In the genomic region with DNA sequence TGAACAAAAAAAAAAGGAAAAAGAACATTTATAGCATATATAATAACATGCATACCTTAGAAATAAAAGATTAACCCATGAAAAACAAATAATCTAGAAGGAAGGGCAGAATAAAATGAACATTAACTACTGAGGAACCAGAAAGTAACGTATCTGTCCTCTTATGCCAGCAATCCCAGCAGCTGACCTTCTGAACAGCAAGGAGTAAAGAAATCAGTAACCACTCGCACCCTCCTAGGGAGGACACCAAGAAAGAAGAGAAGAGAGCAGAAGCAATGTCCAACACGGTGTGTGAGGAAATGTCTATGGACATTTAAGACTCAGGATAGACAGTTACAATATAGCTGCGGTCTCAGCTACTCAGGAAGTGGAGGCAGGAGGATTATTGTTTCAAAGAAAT, we compare ENCODE assay signal across 24 mouse cellular contexts. TPM values are rescaled to one million over a fixed set of nuclear protein-coding genes. Genes with fewer than 3 reads are reported as not detected.
DNase-seq lines count a peak whose midpoint lies in the region; ATAC-seq and TF ChIP-seq lines count a peak whose summit lies in the region.
"Had no signal": no experiment of that assay in that cellular context is flagged by ENCODE, and none has a peak within 500 bp of the region (broad histone marks: within the 10 kb centered on the region; RNA-seq: fewer than 3 reads in every experiment).

No protein-coding gene starts in this region.

- H3K27ac ChIP-seq in kidney, adult 2 months (ENCODE audit: insufficient read depth, low read depth, low read length), result peak overlapping the region; percentile 61; the same call in 1 of the 2 replicates
- H3K27ac ChIP-seq in kidney, embryonic 15.5 days, result no peak overlapping the region
- H3K27ac ChIP-seq in kidney, embryonic 14.5 days (ENCODE audit: low read depth, low read length), result no peak overlapping the region
- H3K27ac ChIP-seq in kidney, embryonic 16.5 days (ENCODE audit: low read length), result no peak overlapping the region
- H3K27ac ChIP-seq in heart, embryonic 12.5 days (ENCODE audit: poor library complexity, severe bottlenecking), result no peak overlapping the region
- H3K27ac ChIP-seq: embryonic facial prominence, embryonic 13.5 days; embryonic facial prominence, embryonic 15.5 days; forebrain, embryonic 10.5 days; forebrain, embryonic 12.5 days had no signal

- no peak for ATAC-seq in kidney, embryonic 15.5 days (replicated peaks; ENCODE audit: low FRiP score)
- ATAC-seq in kidney, embryonic 14.5 days (ENCODE audit: low FRiP score, low TSS enrichment), result no peak
- no peak for ATAC-seq in kidney, embryonic 16.5 days (ENCODE audit: low FRiP score, low TSS enrichment)
- ATAC-seq in heart, embryonic 12.5 days (ENCODE audit: insufficient number of reproducible peaks, low FRiP score), result no peak
- ATAC-seq: forebrain, embryonic 14.5 days had no signal

- no peaks in the 10 kb centered on the region for H3K27me3 ChIP-seq in kidney, adult 2 months (replicated peaks; ENCODE audit: control insufficient read depth, insufficient read depth, low read length)
- H3K27me3 ChIP-seq in kidney, embryonic 15.5 days, result no peaks in the 10 kb centered on the region
- no peaks in the 10 kb centered on the region for H3K27me3 ChIP-seq in kidney, embryonic 14.5 days (ENCODE audit: control insufficient read depth, insufficient read depth, low read length)
- no peaks in the 10 kb centered on the region for H3K27me3 ChIP-seq in kidney, embryonic 16.5 days (ENCODE audit: insufficient read depth, low read length)
- H3K27me3 ChIP-seq in heart, embryonic 12.5 days (replicated peaks), result no peaks in the 10 kb centered on the region
- H3K27me3 ChIP-seq: embryonic facial prominence, embryonic 13.5 days; embryonic facial prominence, embryonic 15.5 days; forebrain, embryonic 12.5 days had no signal

- no peak overlapping the region for H3K4me3 ChIP-seq in kidney, adult 2 months (ENCODE audit: insufficient read depth, low read depth, low read length)
- H3K4me3 ChIP-seq in kidney, embryonic 15.5 days (replicated peaks), result no peak overlapping the region
- no peak overlapping the region for H3K4me3 ChIP-seq in kidney, embryonic 14.5 days (ENCODE audit: low read length)
- H3K4me3 ChIP-seq in kidney, embryonic 16.5 days (ENCODE audit: low read length), result no peak overlapping the region
- no peak overlapping the region for H3K4me3 ChIP-seq in heart, embryonic 12.5 days
- H3K4me3 ChIP-seq: embryonic facial prominence, embryonic 13.5 days; embryonic facial prominence, embryonic 15.5 days; erythroblast, embryonic 14.5 days; forebrain, embryonic 10.5 days; forebrain, embryonic 12.5 days had no signal

- no peak overlapping the region for H3K4me2 ChIP-seq in kidney, embryonic 15.5 days
- no peak overlapping the region for H3K4me2 ChIP-seq in kidney, embryonic 14.5 days (replicated peaks; ENCODE audit: low read depth, low read length)
- H3K4me2 ChIP-seq in kidney, embryonic 16.5 days (replicated peaks; ENCODE audit: low read depth, low read length), result no peak overlapping the region
- no peak overlapping the region for H3K4me2 ChIP-seq in heart, embryonic 12.5 days
- H3K4me2 ChIP-seq: embryonic facial prominence, embryonic 13.5 days; embryonic facial prominence, embryonic 15.5 days; forebrain, embryonic 12.5 days had no signal

- WGBS in kidney, adult 2 months, result 55% methylated on average over 4 of the region's 4 CpGs
- WGBS in kidney, embryonic 15.5 days, result 83% methylated on average over 4 of the region's 4 CpGs
- 85% methylated on average over 4 of the region's 4 CpGs for WGBS in kidney, embryonic 14.5 days
- 78% methylated on average over 4 of the region's 4 CpGs for WGBS in kidney, embryonic 16.5 days
- WGBS in heart, embryonic 12.5 days, result 81% methylated on average over 4 of the region's 4 CpGs

- peaks cover 4% of the 10 kb centered on the region; the same call in 1 of the 2 replicates for H3K4me1 ChIP-seq in kidney, adult 2 months (ENCODE audit: control insufficient read depth, insufficient read depth, low read length)
- no peaks in the 10 kb centered on the region for H3K4me1 ChIP-seq in kidney, embryonic 15.5 days
- no peaks in the 10 kb centered on the region for H3K4me1 ChIP-seq in kidney, embryonic 14.5 days (ENCODE audit: control insufficient read depth, insufficient read depth, low read length)
- no peaks in the 10 kb centered on the region for H3K4me1 ChIP-seq in kidney, embryonic 16.5 days (ENCODE audit: insufficient read depth, low read length)
- no peaks in the 10 kb centered on the region for H3K4me1 ChIP-seq in heart, embryonic 12.5 days (replicated peaks)
- H3K4me1 ChIP-seq: embryonic facial prominence, embryonic 13.5 days; embryonic facial prominence, embryonic 15.5 days; forebrain, embryonic 10.5 days; forebrain, embryonic 12.5 days had no signal

- no peak for TF ChIP-seq CTCF in kidney, adult 2 months (conservative IDR thresholded peaks at IDR 0.05; ENCODE audit: insufficient read depth, insufficient read length, low read depth, low read length)

- H3K9ac ChIP-seq in kidney, embryonic 15.5 days, result no peak overlapping the region
- H3K9ac ChIP-seq in kidney, embryonic 14.5 days (ENCODE audit: low read depth, low read length), result no peak overlapping the region
- no peak overlapping the region for H3K9ac ChIP-seq in kidney, embryonic 16.5 days (replicated peaks; ENCODE audit: low read length)
- H3K9ac ChIP-seq in heart, embryonic 12.5 days, result no peak overlapping the region
- H3K9ac ChIP-seq: embryonic facial prominence, embryonic 13.5 days; embryonic facial prominence, embryonic 15.5 days; forebrain, embryonic 12.5 days had no signal

- DNase-seq in kidney, adult 2 months, result peak; percentile 76
- DNase-seq in kidney, adult 9 months, result peak; percentile 72
- peak; percentile 33 for DNase-seq in kidney, postnatal 14 days
- peak; percentile 20 to 58 for DNase-seq in kidney, postnatal 36 days
- DNase-seq: adrenal gland, adult 2 months; adrenal gland, postnatal 10 days; adrenal gland, postnatal 25 days; cerebellum, adult 11 months; cerebellum, adult 18-20 months; cerebellum, adult 8-10 months; cerebellum, adult 9-11 months; cerebellum, postnatal 14 days; cerebellum, postnatal 36 days; embryo, embryonic 11 days had no signal

- no peak for TF ChIP-seq POLR2A in kidney, adult 2 months (IDR thresholded peaks at IDR 0.05; ENCODE audit: low read depth, low read length)

- 0 out of 2 replicates have a peak, but pooled peaks cover 5% of the 10 kb centered on the region for H3K9me3 ChIP-seq in kidney, embryonic 15.5 days (replicated peaks)
- H3K9me3 ChIP-seq in kidney, embryonic 14.5 days (ENCODE audit: control insufficient read depth, low read length), result no peaks in the 10 kb centered on the region
- peaks cover 5% of the 10 kb centered on the region for H3K9me3 ChIP-seq in kidney, embryonic 16.5 days (ENCODE audit: low read length)
- H3K9me3 ChIP-seq in heart, embryonic 12.5 days (replicated peaks), result peaks cover 6% of the 10 kb centered on the region
- H3K9me3 ChIP-seq: embryonic facial prominence, embryonic 13.5 days; embryonic facial prominence, embryonic 15.5 days had no signal

- no peaks in the 10 kb centered on the region; the same call in 1 of the 2 replicates for H3K36me3 ChIP-seq in kidney, adult 2 months (ENCODE audit: control insufficient read depth, insufficient read depth, low read length)
- H3K36me3 ChIP-seq in kidney, embryonic 15.5 days, result peaks cover 76% of the 10 kb centered on the region
- peaks cover 39% of the 10 kb centered on the region; the same call in 1 of the 2 replicates for H3K36me3 ChIP-seq in kidney, embryonic 14.5 days (ENCODE audit: control insufficient read depth, insufficient read depth, low read length)
- peaks cover 29% of the 10 kb centered on the region for H3K36me3 ChIP-seq in kidney, embryonic 16.5 days (ENCODE audit: insufficient read depth, low read length)
- peaks cover 51% of the 10 kb centered on the region for H3K36me3 ChIP-seq in heart, embryonic 12.5 days

RNA-seq across cellular contexts. Expression of a gene that starts 49.7 kb away (rescaled TPM):
- 2.9 and 3.5 TPM in 2 replicates for polyA plus RNA-seq in kidney, adult 2 months (2012; rRNA removed)
- 8.0 and 8.4 TPM in 2 replicates for polyA plus RNA-seq in kidney, embryonic 15.5 days (2015; fragmentation: Nextera tagmentation; extraction: Ambion mirVana)
- polyA plus RNA-seq in kidney, embryonic 14.5 days (2014; fragmentation: Nextera tagmentation; extraction: Ambion mirVana), result 5.0 and 9.2 TPM in 2 replicates
- polyA plus RNA-seq in kidney, embryonic 16.5 days (2015; fragmentation: Nextera tagmentation; extraction: Ambion mirVana), result 8.6 and 9.2 TPM in 2 replicates
- polyA plus RNA-seq in heart, embryonic 12.5 days (2016; fragmentation: Nextera tagmentation; extraction: Ambion mirVana), result 4.7 and 4.9 TPM in 2 replicates

RNA-seq across cellular contexts. Expression of a gene that starts 58.6 kb away (rescaled TPM):
- 936 and 1,244 TPM in 2 replicates for polyA plus RNA-seq in kidney, adult 2 months (2012; rRNA removed)
- polyA plus RNA-seq in kidney, embryonic 15.5 days (2015; fragmentation: Nextera tagmentation; extraction: Ambion mirVana), result 44.1 and 51.8 TPM in 2 replicates
- 54.9 and 79.9 TPM in 2 replicates for polyA plus RNA-seq in kidney, embryonic 14.5 days (2014; fragmentation: Nextera tagmentation; extraction: Ambion mirVana)
- polyA plus RNA-seq in kidney, embryonic 16.5 days (2015; fragmentation: Nextera tagmentation; extraction: Ambion mirVana), result 50.0 and 50.4 TPM in 2 replicates
- polyA plus RNA-seq in heart, embryonic 12.5 days (2016; fragmentation: Nextera tagmentation; extraction: Ambion mirVana), result 45.1 and 47.5 TPM in 2 replicates

Comparison
In these comparisons a context has a peak if more than half of its experiments do, and no peak if none do; other contexts are left out.
1. RNA of a gene that starts 58.6 kb away (polyA plus RNA-seq): 936 to 1,244 TPM in kidney, adult 2 months; 54.9 to 79.9 TPM in kidney, embryonic 14.5 days, 44.1 to 51.8 TPM in kidney, embryonic 15.5 days, 50.0 to 50.4 TPM in kidney, embryonic 16.5 days and 45.1 to 47.5 TPM in heart, embryonic 12.5 days; every median in the first group is over 10 times any median in the second.
2. Peak in every context shown above with its lines, with median percentiles within 50 percentile points of each other: DNase-seq.